Mouse (Mus musculus): ENCODE results near the gene Ndufaf2. TPM values are rescaled to one million over a fixed set of nuclear protein-coding genes. Genes with fewer than 3 reads are reported as not detected.

The Ndufaf2 gene
- total and polyA plus RNA-seq, 2 experiments = 10.5 to 26.1 TPM

DNA sequence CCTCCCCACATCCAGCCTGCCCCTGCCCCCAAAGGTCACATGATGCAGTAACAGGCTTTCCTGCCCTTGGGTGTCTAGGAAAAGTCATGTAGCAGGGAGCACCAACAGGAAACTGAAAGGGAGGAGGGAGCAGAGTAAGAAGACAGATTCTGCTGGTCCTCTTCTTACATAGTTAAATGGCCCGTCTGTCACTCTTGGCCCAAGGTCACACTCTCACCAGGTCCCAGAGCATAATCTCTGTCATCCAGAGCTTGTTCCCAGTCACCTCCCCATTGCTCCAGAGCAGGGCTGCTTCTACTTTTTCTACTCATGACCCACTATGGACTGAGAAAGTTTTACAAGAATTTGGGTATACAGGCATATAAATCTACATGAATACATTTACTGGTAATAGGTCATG, 40.2 kb downstream of the Ndufaf2 start:
- TF ChIP-seq POLR2A (IDR thresholded peaks at IDR 0.05; ENCODE audit: extremely low read depth, insufficient read depth, low read length) (no peak), CTCF (IDR thresholded peaks at IDR 0.05; ENCODE audit: low read depth, low read length) (no peak)
- DNase-seq (ENCODE audit: extremely low read depth, low read depth, low spot score) = no peak
- Histone ChIP-seq H3K36me3 (ENCODE audit: control insufficient read depth, insufficient read depth, low read length) (no peaks in the 10 kb centered on the region), H3K27ac (replicated peaks; ENCODE audit: insufficient read depth, low read depth, low read length) (no peak overlapping the region), H3K27me3 (ENCODE audit: control insufficient read depth, insufficient read depth, low read length) (no peaks in the 10 kb centered on the region), H3K79me2 (ENCODE audit: control insufficient read depth, insufficient read depth, low read length) (no peaks in the 10 kb centered on the region), H3K4me3 (ENCODE audit: insufficient read depth, low read depth, low read length) (no peak overlapping the region), H3K4me1 (ENCODE audit: control insufficient read depth, insufficient read depth, low read length) (no peaks in the 10 kb centered on the region), H3K9ac (ENCODE audit: low read depth, low read length) (no peak overlapping the region)
- WGBS = 83% methylated on average over 1 of the region's 1 CpGs

DNA sequence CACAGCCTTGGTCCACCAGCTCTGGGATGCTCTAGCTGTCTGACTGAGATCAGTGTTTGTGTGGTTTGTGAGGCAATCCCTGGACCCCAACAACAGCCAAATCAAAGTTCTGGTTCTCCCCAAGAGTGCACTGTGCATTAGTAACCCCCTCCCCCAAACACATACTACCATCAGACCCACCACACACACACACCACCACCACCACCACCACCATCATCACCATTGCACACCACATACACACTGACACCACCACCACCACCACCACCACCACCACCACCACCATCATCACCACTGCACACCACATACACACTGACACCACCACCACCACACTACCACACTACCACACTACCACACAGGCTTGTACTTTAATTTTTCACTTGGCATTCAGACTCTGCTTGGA, 40.8 kb downstream of the Ndufaf2 start:
- TF ChIP-seq CTCF (IDR thresholded peaks at IDR 0.05; ENCODE audit: low read depth, low read length) = no peak
- no peak for TF ChIP-seq POLR2A (IDR thresholded peaks at IDR 0.05; ENCODE audit: extremely low read depth, insufficient read depth, low read length)
- Histone ChIP-seq H3K27me3 (ENCODE audit: control insufficient read depth, insufficient read depth, low read length) (no peaks in the 10 kb centered on the region), H3K4me3 (ENCODE audit: insufficient read depth, low read depth, low read length) (no peak overlapping the region), H3K4me1 (ENCODE audit: control insufficient read depth, insufficient read depth, low read length) (no peaks in the 10 kb centered on the region), H3K27ac (replicated peaks; ENCODE audit: insufficient read depth, low read depth, low read length) (no peak overlapping the region), H3K36me3 (ENCODE audit: control insufficient read depth, insufficient read depth, low read length) (no peaks in the 10 kb centered on the region), H3K9ac (ENCODE audit: low read depth, low read length) (no peak overlapping the region), H3K79me2 (ENCODE audit: control insufficient read depth, insufficient read depth, low read length) (no peaks in the 10 kb centered on the region)
- no peak for DNase-seq (ENCODE audit: extremely low read depth, low read depth, low spot score)

DNA sequence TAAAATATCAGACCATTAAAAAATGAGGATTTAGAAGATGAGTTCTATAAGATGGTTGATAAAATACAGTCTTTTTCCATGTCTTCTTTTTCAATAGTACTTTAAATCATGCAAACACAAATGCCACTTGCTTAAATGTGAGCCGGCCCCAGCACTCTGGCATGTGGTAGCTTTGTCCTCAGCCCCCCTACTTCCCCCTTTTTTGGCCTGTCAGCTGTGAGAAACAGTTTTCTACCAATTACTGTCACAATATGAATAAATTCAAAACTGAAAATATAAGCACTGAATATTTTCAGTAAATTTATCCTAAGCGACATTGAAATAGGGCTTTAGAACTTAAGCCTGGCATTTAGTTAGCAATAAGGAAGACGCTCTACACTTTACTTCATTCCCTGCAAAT, 44.2 kb downstream of the Ndufaf2 start:
- H3K36me3 ChIP-seq (ENCODE audit: control insufficient read depth, insufficient read depth, low read length) = no peaks in the 10 kb centered on the region
- no peak for DNase-seq (ENCODE audit: extremely low read depth, low read depth, low spot score)
- TF ChIP-seq POLR2A (IDR thresholded peaks at IDR 0.05; ENCODE audit: extremely low read depth, insufficient read depth, low read length) (no peak), CTCF (IDR thresholded peaks at IDR 0.05; ENCODE audit: low read depth, low read length) (no peak)
- H3K27ac ChIP-seq (replicated peaks; ENCODE audit: insufficient read depth, low read depth, low read length) = no peak overlapping the region
- H3K4me1 ChIP-seq (ENCODE audit: control insufficient read depth, insufficient read depth, low read length) = no peaks in the 10 kb centered on the region
- H3K4me3 ChIP-seq (ENCODE audit: insufficient read depth, low read depth, low read length) = no peak overlapping the region
- 91% methylated on average over 3 of the region's 3 CpGs for WGBS
- no peak overlapping the region for H3K9ac ChIP-seq (ENCODE audit: low read depth, low read length)
- no peaks in the 10 kb centered on the region for H3K79me2 ChIP-seq (ENCODE audit: control insufficient read depth, insufficient read depth, low read length)
- no peaks in the 10 kb centered on the region for H3K27me3 ChIP-seq (ENCODE audit: control insufficient read depth, insufficient read depth, low read length)

- 98% methylated on average over 5 of the region's 5 CpGs for WGBS
- H3K4me3 ChIP-seq (ENCODE audit: insufficient read depth, low read depth, low read length) = no peak overlapping the region
These were observed 44.9 kb downstream of the Ndufaf2 start for GRCm38 (mm10) chr13:108113536-108113935.

DNA sequence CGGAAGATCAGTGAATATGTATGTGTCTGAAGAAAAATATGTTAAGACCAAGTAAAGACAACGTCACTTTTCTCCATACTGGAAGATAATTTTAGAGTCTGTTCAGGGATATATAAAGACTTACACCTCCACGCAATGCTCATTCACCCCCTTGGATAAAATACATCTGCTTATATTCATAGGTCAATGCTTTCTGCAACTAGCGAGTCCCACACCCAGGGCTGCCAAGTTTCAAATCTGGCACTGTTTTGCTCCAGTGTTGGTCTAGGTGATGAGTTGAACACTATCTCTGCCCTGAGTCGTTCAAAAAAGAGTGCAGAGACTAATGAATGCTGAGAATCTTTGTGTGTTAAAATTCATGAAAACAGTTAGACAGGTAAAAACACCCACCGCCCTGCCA, 47.5 kb downstream of the Ndufaf2 start:
- Histone ChIP-seq H3K79me2 (ENCODE audit: control insufficient read depth, insufficient read depth, low read length) (no peaks in the 10 kb centered on the region), H3K9ac (ENCODE audit: low read depth, low read length) (no peak overlapping the region), H3K36me3 (ENCODE audit: control insufficient read depth, insufficient read depth, low read length) (no peaks in the 10 kb centered on the region), H3K4me1 (ENCODE audit: control insufficient read depth, insufficient read depth, low read length) (no peaks in the 10 kb centered on the region), H3K27ac (replicated peaks; ENCODE audit: insufficient read depth, low read depth, low read length) (no peak overlapping the region), H3K4me3 (ENCODE audit: insufficient read depth, low read depth, low read length) (no peak overlapping the region), H3K27me3 (ENCODE audit: control insufficient read depth, insufficient read depth, low read length) (no peaks in the 10 kb centered on the region)
- 90% methylated on average over 6 of the region's 6 CpGs for WGBS
- TF ChIP-seq POLR2A (IDR thresholded peaks at IDR 0.05; ENCODE audit: extremely low read depth, insufficient read depth, low read length) (no peak), CTCF (IDR thresholded peaks at IDR 0.05; ENCODE audit: low read depth, low read length) (no peak)
- no peak for DNase-seq (ENCODE audit: extremely low read depth, low read depth, low spot score)

More at GRCm38 (mm10) chr13:108113536-108113935, 44.9 kb downstream of the Ndufaf2 start:
- Histone ChIP-seq H3K27me3 (ENCODE audit: control insufficient read depth, insufficient read depth, low read length) (no peaks in the 10 kb centered on the region), H3K79me2 (ENCODE audit: control insufficient read depth, insufficient read depth, low read length) (no peaks in the 10 kb centered on the region), H3K36me3 (ENCODE audit: control insufficient read depth, insufficient read depth, low read length) (no peaks in the 10 kb centered on the region), H3K9ac (ENCODE audit: low read depth, low read length) (no peak overlapping the region), H3K4me1 (ENCODE audit: control insufficient read depth, insufficient read depth, low read length) (no peaks in the 10 kb centered on the region), H3K27ac (replicated peaks; ENCODE audit: insufficient read depth, low read depth, low read length) (no peak overlapping the region)
- no peak for DNase-seq (ENCODE audit: extremely low read depth, low read depth, low spot score)
- TF ChIP-seq CTCF (IDR thresholded peaks at IDR 0.05; ENCODE audit: low read depth, low read length) = no peak
- no peak for TF ChIP-seq POLR2A (IDR thresholded peaks at IDR 0.05; ENCODE audit: extremely low read depth, insufficient read depth, low read length)

DNA sequence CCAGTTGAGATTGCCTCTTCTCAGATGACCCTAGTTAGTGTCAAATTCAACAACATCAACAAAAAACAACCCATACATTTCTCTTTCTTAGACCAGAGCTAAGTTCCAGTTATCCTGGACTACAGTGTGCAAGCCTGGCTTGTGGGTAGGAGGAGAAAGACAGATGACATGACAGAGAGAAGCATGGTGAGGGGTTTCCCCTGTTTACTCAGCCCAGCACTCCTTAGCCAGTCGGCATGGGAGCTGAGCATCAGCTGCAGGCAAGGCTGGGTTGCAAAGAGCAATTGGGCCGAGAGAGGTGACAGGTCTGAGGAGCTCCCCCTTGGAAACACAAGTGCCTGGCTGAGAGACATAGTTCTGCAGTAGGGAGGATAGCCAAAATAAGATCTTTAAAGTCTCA, 57.7 kb downstream of the Ndufaf2 start:
- no peak for TF ChIP-seq CTCF (IDR thresholded peaks at IDR 0.05; ENCODE audit: low read depth, low read length)
- TF ChIP-seq POLR2A (IDR thresholded peaks at IDR 0.05; ENCODE audit: extremely low read depth, insufficient read depth, low read length) = no peak
- no peak for DNase-seq (ENCODE audit: extremely low read depth, low read depth, low spot score)

More for the DNA sequence above, 57.7 kb downstream of the Ndufaf2 start:
- Histone ChIP-seq H3K9ac (ENCODE audit: low read depth, low read length) (no peak overlapping the region), H3K4me1 (ENCODE audit: control insufficient read depth, insufficient read depth, low read length) (peaks cover 7% of the 10 kb centered on the region), H3K4me3 (ENCODE audit: insufficient read depth, low read depth, low read length) (no peak overlapping the region), H3K27ac (replicated peaks; ENCODE audit: insufficient read depth, low read depth, low read length) (no peak overlapping the region), H3K36me3 (ENCODE audit: control insufficient read depth, insufficient read depth, low read length) (no peaks in the 10 kb centered on the region), H3K79me2 (ENCODE audit: control insufficient read depth, insufficient read depth, low read length) (no peaks in the 10 kb centered on the region), H3K27me3 (ENCODE audit: control insufficient read depth, insufficient read depth, low read length) (no peaks in the 10 kb centered on the region)
- WGBS = 41% methylated on average over 2 of the region's 2 CpGs

Data from liver, adult 2 months (tissue).